Mouse (Mus musculus) lung, embryonic 15.5 days (tissue): ENCODE data around the gene Pdzd2. TPM values are rescaled to one million over a fixed set of nuclear protein-coding genes. Genes with fewer than 3 reads are reported as not detected.
A peak's percentile ranks its signal among the peaks of the same experiment; 100 is the strongest.

ENCODE experiments used
- ATAC-seq: fragments of 200-750 bp; cut with Nextera tagmentation; 2 replicates; pipeline ENCODE4 v1.8.0; 2017; ENCODE audit warnings: moderate number of reproducible peaks, borderline replicate concordance; ENCODE audit not compliant: low FRiP score, low TSS enrichment; ENCODE audit errors: extremely low read depth
- H3K27ac ChIP-seq: fragments of 300-500 bp; sonication (generic); 2 replicates; pipeline ENCODE4 v1.5.1; 2015; ENCODE audit warnings: moderate library complexity, mild to moderate bottlenecking, inconsistent platforms
- H3K27me3 ChIP-seq: fragments of 300-500 bp; sonication (generic); 2 replicates; pipeline ENCODE4 v1.6.1; 2015; ENCODE audit warnings: inconsistent platforms
- H3K36me3 ChIP-seq: fragments of 300-500 bp; sonication (generic); 2 replicates; pipeline ENCODE4 v1.6.1; 2015; ENCODE audit warnings: inconsistent platforms
- H3K4me1 ChIP-seq: fragments of 300-500 bp; sonication (generic); 2 replicates; pipeline ENCODE4 v1.6.1; 2015; ENCODE audit warnings: inconsistent platforms
- H3K4me2 ChIP-seq: fragments of 300-500 bp; sonication (generic); 2 replicates; pipeline ENCODE4 v1.6.1; 2015; ENCODE audit warnings: inconsistent platforms, mild to moderate bottlenecking, moderate library complexity
- H3K4me3 ChIP-seq: fragments of 300-500 bp; sonication (generic); 2 replicates; pipeline ENCODE4 v1.5.1; 2015; ENCODE audit warnings: mild to moderate bottlenecking, inconsistent platforms
- H3K9ac ChIP-seq: fragments of 300-500 bp; sonication (generic); 2 replicates; pipeline ENCODE4 v1.6.1; 2015; ENCODE audit warnings: inconsistent platforms
- H3K9me3 ChIP-seq: fragments of 300-500 bp; sonication (generic); 2 replicates; pipeline ENCODE4 v1.6.1; 2016; ENCODE audit warnings: inconsistent platforms
- whole genome bisulfite sequencing: fragments of 180-500 bp; shearing (Covaris S2); methylation state at CpG from one replicate; pipeline ENCODE4 v1.1.7; 2015; 5-methylcytosine and 5-hydroxymethylcytosine counted together
- polyA plus RNA-seq: library from polyadenylated mRNA; unstranded; fragments of >200 nt; fragmentation: Nextera tagmentation; extraction: Ambion mirVana; gene quantifications from 2 replicates; pipeline ENCODE4 v1.2.1, GENCODE M21; 2015

Pdzd2 gene
- polyA plus RNA-seq, 1 experiment from 2014 or later, result 39.8 TPM

GRCm38 (mm10) chr15:12614944-12615878 is 124.5 kb downstream of the Pdzd2 start:
- H3K4me3 ChIP-seq, result no peak overlapping the region
- 37% methylated on average over 20 of the region's 20 CpGs for WGBS
- no peaks in the 10 kb centered on the region for H3K9me3 ChIP-seq
- H3K4me2 ChIP-seq, result no peak overlapping the region
- no peak for ATAC-seq
- no peak overlapping the region for H3K9ac ChIP-seq
- no peak overlapping the region for H3K27ac ChIP-seq
- peaks cover 27% of the 10 kb centered on the region for H3K4me1 ChIP-seq
- H3K27me3 ChIP-seq, result no peaks in the 10 kb centered on the region
- H3K36me3 ChIP-seq, result no peaks in the 10 kb centered on the region

- peaks cover 15% of the 10 kb centered on the region for H3K4me1 ChIP-seq
These were observed 125.7 kb downstream of the Pdzd2 start for GRCm38 (mm10) chr15:12614011-12614410.

GRCm38 (mm10) chr15:12612944-12613675 is 126.6 kb downstream of the Pdzd2 start:
- H3K4me3 ChIP-seq, result no peak overlapping the region
- WGBS, result 67% methylated on average over 7 of the region's 7 CpGs
- H3K9me3 ChIP-seq, result no peaks in the 10 kb centered on the region
- no peak overlapping the region for H3K27ac ChIP-seq
- H3K9ac ChIP-seq, result no peak overlapping the region
- H3K27me3 ChIP-seq, result no peaks in the 10 kb centered on the region
- H3K4me1 ChIP-seq, result peaks cover 8% of the 10 kb centered on the region
- H3K36me3 ChIP-seq, result no peaks in the 10 kb centered on the region
- no peak for ATAC-seq
- H3K4me2 ChIP-seq, result no peak overlapping the region

More at GRCm38 (mm10) chr15:12614011-12614410, 125.7 kb downstream of the Pdzd2 start:
- no peaks in the 10 kb centered on the region for H3K27me3 ChIP-seq
- no peak for ATAC-seq
- H3K27ac ChIP-seq, result no peak overlapping the region
- no peak overlapping the region for H3K4me3 ChIP-seq
- H3K9ac ChIP-seq, result no peak overlapping the region
- H3K4me2 ChIP-seq, result no peak overlapping the region
- 36% methylated on average over 9 of the region's 9 CpGs for WGBS
- no peaks in the 10 kb centered on the region for H3K9me3 ChIP-seq
- H3K36me3 ChIP-seq, result no peaks in the 10 kb centered on the region

- no peak for ATAC-seq
- WGBS, result 77% methylated on average over 6 of the region's 6 CpGs
- Histone ChIP-seq H3K4me2 (no peak overlapping the region), H3K36me3 (no peaks in the 10 kb centered on the region), H3K4me1 (peaks cover 11% of the 10 kb centered on the region), H3K9ac (no peak overlapping the region), H3K27me3 (no peaks in the 10 kb centered on the region), H3K4me3 (no peak overlapping the region), H3K27ac (no peak overlapping the region), H3K9me3 (no peaks in the 10 kb centered on the region)
These were observed 131.6 kb downstream of the Pdzd2 start for GRCm38 (mm10) chr15:12608090-12608489.

GRCm38 (mm10) chr15:12606306-12606705 is 133.4 kb downstream of the Pdzd2 start:
- Histone ChIP-seq H3K4me3 (no peak overlapping the region), H3K27me3 (no peaks in the 10 kb centered on the region), H3K4me2 (no peak overlapping the region), H3K9me3 (no peaks in the 10 kb centered on the region), H3K36me3 (no peaks in the 10 kb centered on the region), H3K4me1 (peaks cover 11% of the 10 kb centered on the region), H3K27ac (no peak overlapping the region), H3K9ac (no peak overlapping the region)
- ATAC-seq, result no peak
- 75% methylated on average over 9 of the region's 9 CpGs for WGBS

GRCm38 (mm10) chr15:12605239-12605993 is 134.3 kb downstream of the Pdzd2 start:
- Histone ChIP-seq H3K9me3 (no peaks in the 10 kb centered on the region), H3K4me2 (no peak overlapping the region), H3K36me3 (no peaks in the 10 kb centered on the region), H3K27ac (peak overlapping the region; percentile 65), H3K4me3 (no peak overlapping the region), H3K4me1 (peaks cover 11% of the 10 kb centered on the region), H3K27me3 (no peaks in the 10 kb centered on the region), H3K9ac (no peak overlapping the region)
- 54% methylated on average over 10 of the region's 10 CpGs for WGBS
- peak; percentile 40; the same call in 1 of the 2 replicates for ATAC-seq

- no peak overlapping the region for H3K4me3 ChIP-seq
- ATAC-seq, result no peak
- no peaks in the 10 kb centered on the region for H3K36me3 ChIP-seq
- H3K9ac ChIP-seq, result no peak overlapping the region
- no peak overlapping the region for H3K27ac ChIP-seq
- peaks cover 11% of the 10 kb centered on the region for H3K4me1 ChIP-seq
- H3K27me3 ChIP-seq, result no peaks in the 10 kb centered on the region
- H3K9me3 ChIP-seq, result no peaks in the 10 kb centered on the region
- WGBS, result 92% methylated on average over 4 of the region's 4 CpGs
- H3K4me2 ChIP-seq, result no peak overlapping the region
These were observed 136.1 kb downstream of the Pdzd2 start for GRCm38 (mm10) chr15:12603674-12604073.

- no peaks in the 10 kb centered on the region for H3K36me3 ChIP-seq
- H3K27me3 ChIP-seq, result no peaks in the 10 kb centered on the region
- 54% methylated on average over 4 of the region's 4 CpGs for WGBS
- H3K4me2 ChIP-seq, result no peak overlapping the region
- H3K9me3 ChIP-seq, result no peaks in the 10 kb centered on the region
- H3K9ac ChIP-seq, result no peak overlapping the region
- no peak overlapping the region for H3K27ac ChIP-seq
- no peak overlapping the region for H3K4me3 ChIP-seq
- no peak for ATAC-seq
- H3K4me1 ChIP-seq, result no peaks in the 10 kb centered on the region
These were observed 146.6 kb downstream of the Pdzd2 start for GRCm38 (mm10) chr15:12593094-12593493.

- Histone ChIP-seq H3K9me3 (no peaks in the 10 kb centered on the region), H3K9ac (no peak overlapping the region), H3K4me3 (no peak overlapping the region), H3K27me3 (no peaks in the 10 kb centered on the region), H3K27ac (no peak overlapping the region), H3K4me2 (no peak overlapping the region), H3K36me3 (no peaks in the 10 kb centered on the region), H3K4me1 (no peaks in the 10 kb centered on the region)
- 29% methylated on average over 3 of the region's 3 CpGs for WGBS
- no peak for ATAC-seq
These were observed 147.1 kb downstream of the Pdzd2 start for GRCm38 (mm10) chr15:12592628-12593027.

- Histone ChIP-seq H3K4me2 (no peak overlapping the region), H3K36me3 (no peaks in the 10 kb centered on the region), H3K27me3 (no peaks in the 10 kb centered on the region), H3K4me1 (no peaks in the 10 kb centered on the region), H3K9ac (no peak overlapping the region), H3K4me3 (no peak overlapping the region), H3K27ac (no peak overlapping the region), H3K9me3 (no peaks in the 10 kb centered on the region)
- 76% methylated on average over 3 of the region's 3 CpGs for WGBS
- no peak for ATAC-seq
These were observed 151.1 kb downstream of the Pdzd2 start for GRCm38 (mm10) chr15:12588661-12589060.

- Histone ChIP-seq H3K27me3 (no peaks in the 10 kb centered on the region), H3K4me1 (no peaks in the 10 kb centered on the region), H3K36me3 (no peaks in the 10 kb centered on the region), H3K9ac (no peak overlapping the region), H3K9me3 (no peaks in the 10 kb centered on the region), H3K27ac (no peak overlapping the region), H3K4me3 (no peak overlapping the region), H3K4me2 (no peak overlapping the region)
- ATAC-seq, result no peak
- WGBS, result 71% methylated on average over 4 of the region's 4 CpGs
These were observed 152.8 kb downstream of the Pdzd2 start for GRCm38 (mm10) chr15:12586852-12587424.
